Comparison of ENCODE assay signal across 25 mouse cellular contexts in the genomic region with DNA sequence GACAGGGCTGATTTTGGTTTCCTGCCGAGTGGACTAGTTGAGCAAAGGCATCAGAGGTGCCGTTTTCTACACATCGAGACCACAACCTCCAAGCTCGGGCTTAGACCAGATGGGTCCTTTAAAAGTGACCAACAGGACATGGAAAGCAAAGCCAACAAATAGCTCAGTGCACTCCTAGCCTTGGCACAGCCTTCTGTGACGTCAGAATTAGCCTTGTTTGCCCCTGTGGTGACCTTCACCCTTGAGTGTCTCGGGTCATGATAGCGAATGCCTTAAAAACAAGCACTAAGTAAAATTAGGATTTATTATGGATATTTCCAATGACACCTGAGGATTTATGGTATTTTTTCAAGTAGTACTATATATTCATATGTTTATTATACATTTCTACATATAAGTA.
"Had no signal": no experiment of that assay in that cellular context is flagged by ENCODE, and none has a peak within 500 bp of the region (broad histone marks: within the 10 kb centered on the region; RNA-seq: fewer than 3 reads in every experiment).

No protein-coding gene starts in this region.

- H3K4me2 ChIP-seq: heart, embryonic 11.5 days; heart, embryonic 13.5 days; heart, embryonic 15.5 days; hindbrain, embryonic 13.5 days; hindbrain, embryonic 15.5 days; limb, embryonic 13.5 days; limb, embryonic 15.5 days; liver, embryonic 11.5 days had no signal

- ATAC-seq: hindbrain, postnatal 0 days; intestine, embryonic 16.5 days had no signal

- H3K9ac ChIP-seq: heart, embryonic 13.5 days; heart, embryonic 15.5 days; hindbrain, embryonic 13.5 days; hindbrain, embryonic 15.5 days; limb, embryonic 13.5 days; limb, embryonic 15.5 days; liver, embryonic 14.5 days had no signal

- H3K4me3 ChIP-seq: heart, adult 2 months; heart, embryonic 13.5 days; heart, embryonic 15.5 days; hindbrain, embryonic 13.5 days; hindbrain, embryonic 15.5 days; limb, embryonic 13.5 days; limb, embryonic 15.5 days had no signal

- H3K4me1 ChIP-seq: heart, embryonic 13.5 days; heart, embryonic 15.5 days; hindbrain, embryonic 15.5 days; limb, embryonic 13.5 days; limb, embryonic 15.5 days had no signal

- H3K9me3 ChIP-seq: heart, embryonic 13.5 days; heart, embryonic 15.5 days; hindbrain, embryonic 13.5 days; hindbrain, embryonic 15.5 days; limb, embryonic 13.5 days; limb, embryonic 15.5 days had no signal

- DNase-seq: gastrocnemius, postnatal 14 days; gastrocnemius, postnatal 36 days; heart, adult 2 months; heart, postnatal 14 days; heart, postnatal 36 days; kidney, adult 11 months; kidney, adult 2 months; kidney, adult 9 months; kidney, postnatal 14 days; kidney, postnatal 36 days; layer of hippocampus, adult 9-11 months; layer of hippocampus, postnatal 36 days; left cerebral cortex, postnatal 4 days had no signal

- H3K27ac ChIP-seq: heart, adult 2 months; heart, embryonic 13.5 days; heart, embryonic 15.5 days; hindbrain, embryonic 13.5 days; hindbrain, embryonic 15.5 days; hindbrain, postnatal 0 days; kidney, postnatal 0 days; limb, embryonic 13.5 days; limb, embryonic 15.5 days; liver, embryonic 14.5 days had no signal

- H3K36me3 ChIP-seq: heart, embryonic 13.5 days; heart, embryonic 15.5 days; hindbrain, embryonic 13.5 days; hindbrain, embryonic 15.5 days; limb, embryonic 13.5 days; limb, embryonic 15.5 days had no signal
